Mouse (Mus musculus) heart, postnatal 36 days (tissue): ENCODE measurements around the gene Tmem50a. TPM values are rescaled to one million over a fixed set of nuclear protein-coding genes. Genes with fewer than 3 reads are reported as not detected.

Experiments used
- DNase-seq, 2 experiments: peaks; one replicate each; pipeline ENCODE4 v3.0.0; 2021 to 2022
- intact Hi-C: fragments of 180-260 bp; cut with DNase I; formaldehyde crosslinking; loops from one replicate; pipeline ENCODE4 v1.15.1; 2025
- total RNA-seq, 2 experiments: library from RNA; stranded (reverse); gene quantifications; 2 replicates each; pipeline ENCODE4 v1.2.3; 2021

Tmem50a gene
- total RNA-seq, 2 experiments from 2014 or later: 65.8 to 71.3 TPM

GRCm38 (mm10) chr4:134853637-134854485 lies 61.0 kb downstream of the Tmem50a start:
- peak; percentile 94 for DNase-seq
- intact Hi-C loops: no loop called here

GRCm38 (mm10) chr4:134853259-134853636 lies 61.6 kb downstream of the Tmem50a start, which contains the start of gene Maco1:
TSS of gene Maco1 (minus strand) at chr4:134853345.
- peak; percentile 100 for DNase-seq
- intact Hi-C loops: no loop called here

DNA sequence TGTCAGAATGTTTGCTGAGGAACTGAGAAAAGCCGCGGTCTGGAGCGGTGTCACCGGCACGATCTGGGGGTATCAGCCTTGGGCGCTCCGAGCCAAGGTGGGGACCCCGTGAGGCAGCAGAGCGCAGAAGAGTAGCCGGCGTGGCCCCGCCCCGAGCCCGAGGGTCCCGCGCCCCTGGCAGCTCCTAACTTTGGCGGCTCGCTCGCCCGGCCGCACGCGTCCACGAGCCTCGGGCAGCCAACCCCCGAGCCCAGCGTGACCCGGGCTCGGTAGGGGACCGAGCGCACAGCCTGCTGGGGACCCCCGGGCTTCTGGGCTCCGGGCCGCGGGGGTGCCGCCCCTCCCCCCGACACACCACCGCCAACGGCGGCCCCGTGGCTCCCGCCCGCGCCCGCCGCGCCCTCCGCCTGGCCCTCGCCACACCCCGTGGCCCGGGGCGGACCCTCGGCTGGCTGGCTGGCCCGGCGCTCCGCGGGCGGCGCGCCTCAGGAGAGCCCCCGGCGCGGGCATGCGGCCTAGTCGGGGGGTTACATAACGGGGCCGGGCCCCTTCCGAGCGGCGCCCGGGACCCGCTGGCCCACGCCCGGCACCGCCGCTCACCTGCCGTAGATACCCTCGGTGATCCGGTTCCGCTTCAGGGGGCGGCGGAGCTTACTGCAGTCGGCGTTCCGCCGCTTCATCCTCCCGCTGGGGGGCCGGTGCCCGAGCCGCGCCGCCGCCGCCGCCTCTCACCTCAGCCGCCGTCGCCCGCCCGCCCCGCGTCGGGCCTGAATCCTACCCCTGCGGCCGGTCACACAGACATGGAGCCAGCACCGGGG lies 62.2 kb downstream of the Tmem50a start:
- intact Hi-C loops: no loop called here

DNA sequence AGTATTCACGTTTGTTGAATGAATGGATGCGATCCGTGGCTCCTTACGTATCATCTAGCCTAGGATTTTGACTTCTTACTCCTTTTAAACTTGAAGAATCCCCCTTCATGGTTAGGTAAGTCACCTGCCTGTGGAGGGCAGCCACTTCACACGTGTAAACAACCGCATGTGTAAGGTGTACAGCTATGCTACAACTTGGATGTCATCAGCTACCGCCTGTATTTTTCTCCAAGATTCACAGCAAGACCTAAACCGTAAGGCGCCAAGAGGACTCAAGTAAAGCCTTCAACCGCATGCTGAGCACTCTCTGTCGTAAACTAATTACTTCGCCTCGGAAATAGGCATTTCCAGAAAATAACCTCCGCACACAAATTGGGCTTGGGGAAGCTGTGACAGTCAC lies 62.9 kb downstream of the Tmem50a start:
- no peak for DNase-seq

More for the DNA sequence above, 62.2 kb downstream of the Tmem50a start:
- DNase-seq: no peak

GRCm38 (mm10) chr4:134851236-134851635 lies 63.6 kb downstream of the Tmem50a start:
- DNase-seq: no peak
- intact Hi-C loops: no loop called here

More for the DNA sequence above, 62.9 kb downstream of the Tmem50a start:
- intact Hi-C loops: no loop called here

- intact Hi-C loops: no loop called here
- DNase-seq: no peak
These were observed 64.3 kb downstream of the Tmem50a start for GRCm38 (mm10) chr4:134850551-134850950.

Other genes with a start within 250 kb of the Tmem50a start
- gene Man1c1, start 210.7 kb downstream of the Tmem50a start, total RNA-seq: 10 to 100 TPM; 22.0 to 23.2 TPM
- 10 to 100 TPM; 14.3 to 16.2 TPM for gene Ldlrap1, start 147.0 kb downstream of the Tmem50a start, total RNA-seq
- gene Maco1, start 61.7 kb downstream of the Tmem50a start, total RNA-seq: 10 to 100 TPM; 23.9 to 24.7 TPM
- 1 to 10 TPM; 2.8 to 3.0 TPM for gene Rhd, start 50.5 kb downstream of the Tmem50a start, total RNA-seq
- gene Rsrp1, start 8.6 kb upstream of the Tmem50a start, total RNA-seq: 100 to 1,000 TPM; 129 to 206 TPM
- 10 to 100 TPM; 56.1 to 65.6 TPM for gene Syf2, start 15.9 kb upstream of the Tmem50a start, total RNA-seq
- under 1 TPM; 0.43 to 0.50 TPM for gene Runx3, start 205.6 kb upstream of the Tmem50a start, total RNA-seq